Mouse (Mus musculus): ENCODE results near the gene Dclk2. TPM values are rescaled to one million over a fixed set of nuclear protein-coding genes. Genes with fewer than 3 reads are reported as not detected.

The Dclk2 gene
- polyA plus RNA-seq, 1 experiment from 2014 or later, result 13.8 TPM

DNA sequence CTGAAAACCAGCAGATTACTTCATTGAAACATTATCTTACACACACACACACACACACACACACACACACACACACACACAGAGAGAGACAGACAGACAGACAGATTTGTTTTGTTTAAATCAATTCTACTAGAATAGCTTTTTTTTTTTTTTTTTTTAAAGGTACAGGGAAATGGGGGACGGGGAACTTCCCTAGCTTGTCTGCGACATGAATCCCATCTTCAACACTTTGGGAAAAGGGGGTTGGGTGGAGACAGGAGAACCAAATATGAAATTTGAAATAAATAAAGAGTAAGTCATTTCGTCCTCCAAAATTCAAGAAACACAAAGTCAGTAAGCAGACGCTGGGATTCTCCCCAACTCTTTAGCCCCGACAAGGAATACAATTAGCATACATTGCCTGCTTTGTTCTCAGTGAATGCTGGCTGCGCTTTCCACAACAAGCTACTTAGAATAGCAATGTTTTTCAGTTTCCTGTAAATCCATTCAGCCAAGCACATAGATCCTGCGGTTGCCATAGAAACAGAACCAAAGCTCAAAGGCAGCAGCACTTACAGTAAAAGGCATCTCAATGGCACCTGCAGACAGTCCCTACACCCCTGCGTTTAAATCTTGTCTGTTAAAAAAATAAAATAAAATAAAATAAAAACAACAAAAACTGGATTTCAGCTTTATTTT, 75.7 kb downstream of the Dclk2 start:
- no peak overlapping the region for H3K4me2 ChIP-seq
- no peaks in the 10 kb centered on the region for H3K4me1 ChIP-seq (replicated peaks)
- 26% methylated on average over 8 of the region's 8 CpGs for WGBS (ENCODE audit: insufficient replicate concordance)
- no peaks in the 10 kb centered on the region for H3K9me3 ChIP-seq (replicated peaks)
- H3K27ac ChIP-seq (replicated peaks), result no peak overlapping the region
- no peak for ATAC-seq (ENCODE audit: insufficient read depth)
- H3K36me3 ChIP-seq (replicated peaks), result no peaks in the 10 kb centered on the region
- no peak overlapping the region for H3K9ac ChIP-seq
- H3K27me3 ChIP-seq, result no peaks in the 10 kb centered on the region
- no peak overlapping the region for H3K4me3 ChIP-seq (replicated peaks)

DNA sequence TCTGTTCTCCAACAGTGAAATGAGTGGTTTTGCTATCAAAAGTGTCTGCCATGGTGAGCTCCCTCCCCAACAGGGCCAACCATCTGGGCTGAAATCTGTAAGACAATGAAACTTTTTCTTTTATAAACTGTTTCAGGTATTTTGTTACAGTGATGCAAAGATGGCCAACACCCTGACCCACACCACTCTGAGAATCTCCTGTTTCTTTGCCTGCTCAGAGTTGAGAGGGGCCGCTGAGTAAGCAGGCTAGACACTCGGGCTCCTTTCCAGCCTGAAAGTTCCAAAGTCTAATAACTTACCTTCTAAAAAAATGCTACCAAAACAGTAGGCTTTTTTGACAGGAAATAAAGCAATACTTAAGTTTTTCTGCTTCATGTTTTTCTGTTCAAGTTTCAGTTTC, 78.2 kb downstream of the Dclk2 start:
- H3K4me2 ChIP-seq, result no peak overlapping the region

DNA sequence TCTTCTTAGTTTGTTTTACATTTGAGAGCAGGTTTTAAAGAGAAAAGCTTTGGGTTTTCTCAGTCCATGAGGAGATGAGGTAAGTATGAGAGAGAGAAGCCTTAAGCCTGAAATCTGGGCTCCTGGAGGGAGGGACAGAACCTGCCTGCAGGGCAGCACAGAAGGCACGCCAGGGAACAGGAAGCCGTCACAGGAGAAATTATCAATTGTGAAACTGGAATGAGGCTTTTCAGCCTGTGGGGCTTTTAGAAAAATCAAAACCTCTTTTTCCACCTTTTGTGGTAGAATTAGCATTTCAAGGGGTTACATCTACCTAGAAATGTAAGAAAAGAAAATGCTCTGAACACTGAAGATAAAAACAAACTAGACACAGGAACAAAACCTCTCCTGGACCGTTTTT, 81.0 kb downstream of the Dclk2 start:
- no peak overlapping the region for H3K9ac ChIP-seq
- no peak for ATAC-seq (ENCODE audit: insufficient read depth)
- 49% methylated on average over 3 of the region's 3 CpGs for WGBS (ENCODE audit: insufficient replicate concordance)

More for the DNA sequence above, 78.2 kb downstream of the Dclk2 start:
- no peak overlapping the region for H3K4me3 ChIP-seq (replicated peaks)
- no peak overlapping the region for H3K9ac ChIP-seq
- H3K27me3 ChIP-seq, result no peaks in the 10 kb centered on the region
- no peak for ATAC-seq (ENCODE audit: insufficient read depth)
- no peaks in the 10 kb centered on the region for H3K4me1 ChIP-seq (replicated peaks)
- H3K36me3 ChIP-seq (replicated peaks), result no peaks in the 10 kb centered on the region
- no peaks in the 10 kb centered on the region for H3K9me3 ChIP-seq (replicated peaks)
- no peak overlapping the region for H3K27ac ChIP-seq (replicated peaks)
- 65% methylated on average over 2 of the region's 2 CpGs for WGBS (ENCODE audit: insufficient replicate concordance)

DNA sequence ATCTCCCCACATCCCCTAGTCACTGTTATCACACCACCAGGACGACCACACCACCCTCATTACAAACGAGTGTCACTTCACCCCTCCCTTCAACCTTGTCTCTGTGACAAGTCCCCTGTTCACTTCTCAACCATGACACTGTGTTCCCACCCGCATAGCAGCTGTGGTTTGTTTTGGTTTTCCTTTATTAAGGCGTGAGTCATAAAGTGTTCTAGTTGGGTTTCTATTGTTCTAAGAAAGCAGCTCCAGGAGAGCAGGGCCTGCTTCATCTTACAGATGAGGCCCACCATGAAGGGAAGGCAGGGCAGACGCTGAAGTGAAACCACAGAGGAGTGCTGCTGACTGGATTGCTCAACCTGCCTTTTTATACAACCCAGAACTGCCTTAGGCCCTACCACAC, 83.3 kb downstream of the Dclk2 start:
- 26% methylated on average over 5 of the region's 5 CpGs for WGBS (ENCODE audit: insufficient replicate concordance)
- H3K36me3 ChIP-seq (replicated peaks), result no peaks in the 10 kb centered on the region
- H3K9ac ChIP-seq, result no peak overlapping the region
- H3K27me3 ChIP-seq, result no peaks in the 10 kb centered on the region
- H3K4me1 ChIP-seq (replicated peaks), result no peaks in the 10 kb centered on the region
- no peak for ATAC-seq (ENCODE audit: insufficient read depth)
- no peak overlapping the region for H3K4me3 ChIP-seq (replicated peaks)
- no peak overlapping the region for H3K27ac ChIP-seq (replicated peaks)
- H3K9me3 ChIP-seq (replicated peaks), result no peaks in the 10 kb centered on the region
- H3K4me2 ChIP-seq, result no peak overlapping the region

More for the DNA sequence above, 81.0 kb downstream of the Dclk2 start:
- H3K4me3 ChIP-seq (replicated peaks), result no peak overlapping the region
- H3K9me3 ChIP-seq (replicated peaks), result no peaks in the 10 kb centered on the region
- no peak overlapping the region for H3K4me2 ChIP-seq
- no peaks in the 10 kb centered on the region for H3K27me3 ChIP-seq
- no peaks in the 10 kb centered on the region for H3K36me3 ChIP-seq (replicated peaks)
- H3K4me1 ChIP-seq (replicated peaks), result no peaks in the 10 kb centered on the region
- no peak overlapping the region for H3K27ac ChIP-seq (replicated peaks)

DNA sequence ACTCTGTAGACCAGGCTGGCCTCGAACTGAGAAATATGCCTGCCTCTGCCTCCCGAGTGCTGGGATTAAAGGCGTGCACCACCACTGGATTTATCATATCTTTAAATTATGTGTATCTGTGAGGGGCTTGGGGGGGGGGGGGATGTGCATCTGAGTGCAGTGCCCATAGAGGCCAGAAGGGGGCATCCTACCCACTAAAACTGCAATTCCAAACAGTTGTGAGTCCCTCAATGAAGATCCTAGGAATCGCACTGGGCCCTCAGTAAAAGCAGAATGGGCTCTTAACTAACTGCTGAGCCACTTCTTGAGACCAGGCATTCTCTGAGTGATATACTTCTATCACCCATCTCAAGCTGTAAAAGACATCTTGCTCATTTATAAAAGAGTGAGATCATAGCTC, 85.5 kb downstream of the Dclk2 start:
- Histone ChIP-seq H3K4me1 (replicated peaks) (no peaks in the 10 kb centered on the region), H3K27ac (replicated peaks) (no peak overlapping the region), H3K27me3 (no peaks in the 10 kb centered on the region), H3K4me3 (replicated peaks) (no peak overlapping the region), H3K9me3 (replicated peaks) (no peaks in the 10 kb centered on the region), H3K36me3 (replicated peaks) (no peaks in the 10 kb centered on the region), H3K9ac (no peak overlapping the region), H3K4me2 (no peak overlapping the region)
- ATAC-seq (ENCODE audit: insufficient read depth), result no peak
- 74% methylated on average over 4 of the region's 4 CpGs for WGBS (ENCODE audit: insufficient replicate concordance)

DNA sequence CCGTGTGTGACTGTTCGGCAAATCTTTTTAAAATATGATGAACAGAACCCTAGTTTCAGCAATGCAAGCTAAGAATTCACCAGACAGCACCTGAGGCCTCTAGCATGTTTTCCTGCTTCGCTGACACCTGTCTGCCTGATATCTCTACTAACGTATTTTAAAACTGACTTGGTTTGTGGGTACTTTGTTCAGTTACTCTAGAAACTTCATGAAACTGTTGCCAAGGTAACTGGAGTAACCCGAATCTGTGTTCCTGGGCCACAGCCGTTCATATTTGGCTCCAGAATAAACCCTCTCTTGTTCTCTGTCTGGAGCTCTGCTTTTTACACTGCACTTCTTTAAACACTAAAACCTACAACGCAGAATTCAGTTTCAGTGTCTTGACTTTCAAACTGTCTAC, 86.3 kb downstream of the Dclk2 start:
- no peak overlapping the region for H3K9ac ChIP-seq
- H3K27ac ChIP-seq (replicated peaks), result no peak overlapping the region
- H3K4me3 ChIP-seq (replicated peaks), result no peak overlapping the region
- H3K36me3 ChIP-seq (replicated peaks), result no peaks in the 10 kb centered on the region
- H3K27me3 ChIP-seq, result no peaks in the 10 kb centered on the region
- H3K9me3 ChIP-seq (replicated peaks), result no peaks in the 10 kb centered on the region
- WGBS (ENCODE audit: insufficient replicate concordance), result 66% methylated on average over 7 of the region's 7 CpGs
- H3K4me1 ChIP-seq (replicated peaks), result no peaks in the 10 kb centered on the region
- no peak for ATAC-seq (ENCODE audit: insufficient read depth)
- H3K4me2 ChIP-seq, result no peak overlapping the region

DNA sequence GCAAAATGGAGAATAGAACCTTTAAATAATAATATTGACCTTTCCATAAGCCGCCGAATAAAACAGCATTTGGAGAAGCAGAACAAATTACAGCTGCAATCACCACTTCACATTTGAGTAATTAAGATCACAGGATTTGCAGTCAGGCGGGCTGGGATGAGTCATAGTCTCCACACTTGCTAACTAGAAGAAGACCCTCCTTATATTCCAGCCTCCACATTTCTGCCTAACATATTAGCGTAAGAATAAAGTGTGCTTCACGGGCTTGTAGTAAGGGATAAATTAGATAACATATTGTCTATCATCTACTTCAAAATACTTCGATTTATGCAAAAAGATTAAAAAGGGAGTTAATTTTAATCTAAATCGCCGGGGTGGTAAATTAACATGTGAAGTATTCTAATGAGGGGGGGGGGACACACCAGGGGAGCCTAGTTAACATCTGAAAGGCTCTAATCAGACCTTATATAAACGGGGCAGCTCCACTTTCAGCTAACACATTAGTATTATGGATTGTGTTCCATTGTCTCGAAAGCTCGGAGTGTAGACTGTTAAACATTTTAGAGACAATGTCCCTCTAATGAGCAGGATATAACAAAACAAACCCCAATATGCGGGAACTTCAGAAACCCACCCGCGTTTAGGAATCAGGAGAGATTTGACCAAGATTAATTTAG, 87.9 kb downstream of the Dclk2 start:
- Histone ChIP-seq H3K9me3 (replicated peaks) (no peaks in the 10 kb centered on the region), H3K4me2 (no peak overlapping the region), H3K4me1 (replicated peaks) (no peaks in the 10 kb centered on the region), H3K27ac (replicated peaks) (no peak overlapping the region), H3K9ac (no peak overlapping the region), H3K27me3 (no peaks in the 10 kb centered on the region), H3K36me3 (replicated peaks) (no peaks in the 10 kb centered on the region), H3K4me3 (replicated peaks) (no peak overlapping the region)
- no peak for ATAC-seq (ENCODE audit: insufficient read depth)
- WGBS (ENCODE audit: insufficient replicate concordance), result 58% methylated on average over 14 of the region's 14 CpGs

DNA sequence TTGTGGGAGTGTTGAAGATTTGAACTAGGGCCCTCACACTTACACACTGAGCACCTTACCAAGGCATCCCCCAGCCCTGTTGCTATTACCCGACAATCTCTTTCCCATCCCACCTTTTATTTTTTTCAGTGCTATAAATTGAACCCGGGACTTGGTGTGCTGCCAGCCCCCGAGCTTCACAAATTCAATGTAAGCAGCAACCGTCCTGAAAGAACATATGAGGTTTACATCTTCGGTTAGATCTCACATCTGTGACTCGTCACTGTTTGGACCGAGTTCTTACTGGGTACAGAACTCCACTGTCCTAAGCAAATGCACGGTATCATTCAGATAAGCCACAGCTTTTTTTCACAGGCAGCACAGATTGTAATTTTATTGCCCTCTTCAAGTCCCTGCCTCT, 88.5 kb downstream of the Dclk2 start:
- WGBS (ENCODE audit: insufficient replicate concordance), result 70% methylated on average over 8 of the region's 8 CpGs
- no peak for ATAC-seq (ENCODE audit: insufficient read depth)
- H3K4me1 ChIP-seq (replicated peaks), result no peaks in the 10 kb centered on the region
- no peak overlapping the region for H3K9ac ChIP-seq
- no peaks in the 10 kb centered on the region for H3K9me3 ChIP-seq (replicated peaks)
- H3K4me3 ChIP-seq (replicated peaks), result no peak overlapping the region
- no peak overlapping the region for H3K27ac ChIP-seq (replicated peaks)
- H3K27me3 ChIP-seq, result no peaks in the 10 kb centered on the region
- H3K4me2 ChIP-seq, result no peak overlapping the region
- H3K36me3 ChIP-seq (replicated peaks), result no peaks in the 10 kb centered on the region

DNA sequence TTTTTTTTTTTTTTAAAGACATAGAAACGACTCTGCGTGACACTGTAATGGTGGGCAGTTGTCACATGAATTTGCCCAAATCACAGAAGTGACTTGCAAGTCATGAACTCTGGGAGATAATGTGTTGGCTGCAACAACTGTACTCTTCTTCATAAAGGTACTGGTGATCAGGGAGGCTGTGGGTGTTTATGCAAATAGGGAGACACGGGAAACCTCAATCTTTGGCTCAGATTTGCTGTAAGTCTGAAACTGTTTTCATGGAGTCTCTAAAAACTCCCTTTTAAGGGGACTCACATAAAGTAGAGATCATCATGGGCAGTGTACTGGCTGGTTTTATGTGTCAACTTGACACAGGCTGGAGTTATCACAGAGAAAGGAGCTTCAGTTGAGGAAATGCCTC, 93.1 kb downstream of the Dclk2 start:
- Histone ChIP-seq H3K4me1 (replicated peaks) (no peaks in the 10 kb centered on the region), H3K9ac (no peak overlapping the region), H3K9me3 (replicated peaks) (no peaks in the 10 kb centered on the region), H3K4me2 (no peak overlapping the region), H3K27me3 (no peaks in the 10 kb centered on the region), H3K27ac (replicated peaks) (no peak overlapping the region), H3K4me3 (replicated peaks) (no peak overlapping the region), H3K36me3 (replicated peaks) (no peaks in the 10 kb centered on the region)
- no peak for ATAC-seq (ENCODE audit: insufficient read depth)
- 65% methylated on average over 3 of the region's 3 CpGs for WGBS (ENCODE audit: insufficient replicate concordance)

DNA sequence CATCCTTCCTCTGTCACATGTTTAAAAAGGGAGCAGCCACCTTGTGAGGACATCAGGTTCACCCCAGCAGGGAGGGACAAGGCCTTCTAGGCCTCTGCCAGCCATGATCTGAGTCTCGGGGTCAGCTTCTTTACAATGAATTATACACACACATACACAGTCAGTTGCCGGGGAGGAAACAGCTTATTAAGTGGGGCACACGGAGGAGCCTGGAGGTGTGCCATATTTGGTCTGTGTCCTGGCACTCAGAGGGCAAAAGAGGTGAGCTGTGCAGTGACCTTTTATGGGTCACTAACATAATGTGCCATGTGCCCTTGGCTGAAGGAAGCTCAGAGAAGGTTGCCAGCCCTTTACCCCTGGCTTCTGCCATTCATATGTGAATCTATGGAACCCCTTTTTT, 99.3 kb downstream of the Dclk2 start:
- Histone ChIP-seq H3K9me3 (replicated peaks) (no peaks in the 10 kb centered on the region), H3K9ac (no peak overlapping the region), H3K4me1 (replicated peaks) (no peaks in the 10 kb centered on the region), H3K4me2 (no peak overlapping the region), H3K27me3 (no peaks in the 10 kb centered on the region), H3K36me3 (replicated peaks) (no peaks in the 10 kb centered on the region), H3K27ac (replicated peaks) (no peak overlapping the region), H3K4me3 (replicated peaks) (no peak overlapping the region)
- 56% methylated on average over 3 of the region's 3 CpGs for WGBS (ENCODE audit: insufficient replicate concordance)
- no peak for ATAC-seq (ENCODE audit: insufficient read depth)

DNA sequence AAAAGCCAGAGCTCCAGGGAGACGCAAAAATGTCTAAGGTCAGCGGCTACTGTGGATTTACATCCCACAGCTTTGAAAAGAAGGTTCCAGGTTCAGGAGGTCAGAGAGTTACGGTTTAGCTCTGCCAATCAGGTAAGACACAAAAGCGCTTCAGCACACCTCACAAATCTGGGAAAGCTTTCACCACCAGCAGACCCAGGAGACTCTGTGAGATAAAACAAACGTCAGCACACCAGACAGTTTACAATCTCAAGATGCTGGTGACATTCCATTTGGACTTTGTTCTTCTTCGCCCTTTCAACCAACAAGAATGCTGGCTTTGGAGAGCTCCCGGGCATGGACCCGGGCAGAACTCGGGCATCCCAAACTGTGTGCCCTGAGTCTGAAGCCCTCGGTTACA, 100.3 kb downstream of the Dclk2 start:
- Histone ChIP-seq H3K4me1 (replicated peaks) (no peaks in the 10 kb centered on the region), H3K9me3 (replicated peaks) (no peaks in the 10 kb centered on the region), H3K27me3 (no peaks in the 10 kb centered on the region), H3K27ac (replicated peaks) (no peak overlapping the region), H3K36me3 (replicated peaks) (no peaks in the 10 kb centered on the region), H3K9ac (no peak overlapping the region), H3K4me3 (replicated peaks) (no peak overlapping the region), H3K4me2 (no peak overlapping the region)
- 61% methylated on average over 10 of the region's 10 CpGs for WGBS (ENCODE audit: insufficient replicate concordance)
- ATAC-seq (ENCODE audit: insufficient read depth), result no peak

DNA sequence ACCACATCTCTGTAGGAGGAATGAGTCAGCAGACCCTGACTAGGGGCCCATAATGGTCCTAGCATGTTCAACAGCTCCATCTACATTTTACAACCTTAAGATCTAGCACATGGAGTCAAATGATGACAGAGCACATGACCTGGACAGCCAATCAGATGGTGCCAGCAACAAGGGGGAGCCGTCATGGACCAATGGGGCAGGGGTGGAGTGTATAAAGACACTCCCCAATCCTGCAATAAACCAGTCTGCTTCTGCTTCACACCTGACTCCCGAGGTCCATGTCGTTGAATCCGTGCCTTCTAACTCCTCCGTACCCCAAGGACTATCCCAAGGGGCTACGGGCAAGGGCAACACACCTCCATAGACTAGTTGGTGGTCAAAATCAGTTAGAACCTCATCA, 101.3 kb downstream of the Dclk2 start:
- no peak for ATAC-seq (ENCODE audit: insufficient read depth)
- no peak overlapping the region for H3K4me2 ChIP-seq
- H3K36me3 ChIP-seq (replicated peaks), result no peaks in the 10 kb centered on the region
- no peak overlapping the region for H3K9ac ChIP-seq
- no peaks in the 10 kb centered on the region for H3K9me3 ChIP-seq (replicated peaks)
- no peaks in the 10 kb centered on the region for H3K4me1 ChIP-seq (replicated peaks)
- no peaks in the 10 kb centered on the region for H3K27me3 ChIP-seq
- 71% methylated on average over 6 of the region's 6 CpGs for WGBS (ENCODE audit: insufficient replicate concordance)
- H3K4me3 ChIP-seq (replicated peaks), result no peak overlapping the region
- H3K27ac ChIP-seq (replicated peaks), result no peak overlapping the region
